Mouse (Mus musculus) embryonic fibroblast, embryonic 13.5 days (primary cell): ENCODE measurements at regions not wholly inside any gene's neighbourhood (a gene's known extent, or its start where the extent isn't known, plus 50 kb on each side); places are given as distances from the start of the nearest gene placed in this dataset.

Experiments
- CTCF ChIP-seq: IDR thresholded peaks from 2 replicates; pipeline ENCODE4 v1.5.1; 2011; ENCODE audit warnings: mild to moderate bottlenecking, control low read depth, low read length, moderate library complexity, borderline replicate concordance; ENCODE audit not compliant: insufficient read depth
- POLR2A ChIP-seq: IDR thresholded peaks from 2 replicates; pipeline ENCODE4 v1.6.1; 2011; ENCODE audit warnings: low read depth, mild to moderate bottlenecking, control low read depth, low read length, moderate library complexity

DNA sequence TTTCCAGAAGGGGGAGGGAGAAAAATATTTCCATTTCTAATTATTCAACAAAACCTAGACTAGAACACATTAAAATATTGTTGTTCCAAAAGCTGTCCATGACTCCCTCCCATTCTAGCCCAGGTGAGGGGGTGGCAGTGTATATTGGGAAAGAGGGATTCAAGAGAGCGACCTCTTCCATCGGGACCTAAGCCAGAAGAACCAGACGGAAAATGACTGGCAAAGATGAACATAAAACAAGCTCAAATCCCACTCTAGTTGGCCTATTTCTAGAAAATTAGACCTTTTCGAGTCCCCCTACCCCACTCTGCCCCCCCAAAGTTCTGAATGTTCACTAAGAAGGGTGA lies 84.3 kb upstream of the Hsd17b12 start:
- no peak for TF ChIP-seq CTCF
- no peak for TF ChIP-seq POLR2A
